Mouse (Mus musculus) cerebellum, postnatal 10 days (tissue): ENCODE results near the gene Ptbp3.
A peak's percentile ranks its signal among the peaks of the same experiment; 100 is the strongest.
"Not testable (repeated sequence)": the region's sequence is repeated elsewhere in the genome, so short reads cannot be mapped to it uniquely, and the experiment has no call there.

Source experiments
- DNase-seq, 2 experiments: peaks; one replicate each; pipeline ENCODE4 v3.0.0; 2021; ENCODE audit warnings: mixed read lengths in 2 of 2

The Ptbp3 gene

DNA sequence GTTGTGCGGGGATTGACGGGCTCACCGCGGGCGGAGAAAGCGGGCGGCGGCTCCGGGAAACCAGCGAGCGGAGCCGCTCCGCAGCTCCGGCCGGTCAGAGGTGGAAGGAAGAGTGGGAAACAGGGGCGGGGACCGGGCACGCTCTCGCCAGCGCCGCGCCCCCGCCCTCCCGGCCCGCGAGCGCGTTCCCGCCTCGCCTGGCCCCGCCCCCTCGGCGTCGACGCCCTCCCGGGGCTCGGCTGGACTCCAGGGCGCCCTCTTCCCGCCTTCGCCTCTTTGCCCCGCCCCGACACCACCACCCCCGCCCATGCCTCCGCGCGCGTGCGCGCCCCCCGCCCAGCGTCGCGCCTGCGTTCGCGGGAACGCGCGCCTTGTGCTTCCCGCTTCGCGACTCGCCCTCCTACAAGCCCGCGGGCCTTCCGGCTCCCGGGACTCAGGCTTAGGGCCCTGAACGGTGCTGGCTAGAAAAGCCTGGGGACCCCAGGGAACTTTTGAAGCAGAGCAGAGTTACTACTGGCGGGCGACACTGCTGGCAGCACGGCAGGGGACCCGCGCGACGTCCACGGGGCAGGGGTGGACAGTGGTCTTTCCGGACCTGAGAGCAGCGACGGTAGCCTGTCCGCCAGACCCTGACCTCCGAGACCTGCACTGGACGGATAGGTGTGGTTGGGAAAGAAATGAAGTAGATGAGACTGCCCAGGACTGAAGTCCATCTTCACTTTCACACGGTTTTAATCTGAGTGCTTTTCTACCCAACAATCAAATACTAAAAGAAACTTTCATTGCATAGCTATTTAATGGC lies at the start of gene Ptbp3:
TSS of gene Ptbp3 (minus strand) at position 190 of the 802 bp plus-strand sequence.
- peak; percentile 98 to 99 for DNase-seq

DNA sequence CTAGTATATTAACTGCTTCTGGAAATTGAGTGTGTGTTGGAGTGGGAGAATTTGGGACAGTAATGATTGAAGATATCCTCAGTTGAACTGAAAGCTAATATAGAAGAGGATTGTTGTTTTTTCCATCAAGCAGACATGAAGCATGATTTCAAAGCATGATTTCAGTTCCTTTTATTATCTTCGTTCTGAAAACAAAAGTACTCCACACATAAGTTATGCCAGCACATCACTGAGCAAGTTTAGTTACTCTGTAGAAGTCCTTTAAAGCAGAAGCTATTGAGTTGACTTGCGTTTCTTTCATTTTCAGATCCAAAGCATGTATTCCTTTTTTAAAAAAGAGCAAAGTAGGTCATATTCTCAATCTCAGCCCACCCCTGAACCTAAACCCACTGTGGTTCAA lies 47.4 kb upstream of the Ptbp3 start:
- DNase-seq = no peak

DNA sequence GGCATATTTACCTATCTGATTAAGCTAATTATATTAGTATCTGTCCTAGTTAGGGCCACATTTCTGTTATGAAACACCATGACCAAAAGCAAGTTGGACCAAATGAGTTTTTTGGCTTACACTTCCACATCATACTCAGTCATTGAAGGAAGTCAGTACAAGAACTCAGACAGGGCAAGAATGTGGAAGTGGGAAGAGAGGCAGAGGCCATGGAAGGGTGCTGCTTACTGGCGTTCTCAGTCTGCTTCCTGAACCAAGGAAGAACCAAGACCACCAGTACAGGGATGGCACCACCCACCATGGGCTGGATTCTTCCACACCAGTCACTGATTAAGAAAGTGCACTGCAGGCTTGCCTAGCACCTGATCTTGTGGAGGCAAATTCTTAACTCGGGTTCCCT lies 45.5 kb upstream of the Ptbp3 start:
- no peak for DNase-seq

GRCm38 (mm10) chr4:59587872-59588226 lies 38.7 kb upstream of the Ptbp3 start:
- DNase-seq = no peak

GRCm38 (mm10) chr4:59587215-59587871 lies 38.2 kb upstream of the Ptbp3 start:
- no peak for DNase-seq

GRCm38 (mm10) chr4:59585097-59585496 lies 35.9 kb upstream of the Ptbp3 start:
- peak; percentile 6 to 22 for DNase-seq

- peak; percentile 14 to 17 for DNase-seq
These were observed 33.0 kb upstream of the Ptbp3 start for GRCm38 (mm10) chr4:59582186-59582585.

- DNase-seq = peak; percentile 99
These were observed 32.4 kb upstream of the Ptbp3 start, which contains the start of gene Hsdl2 for GRCm38 (mm10) chr4:59581314-59582185. Hsdl2 (plus strand) TSS chr4:59581563.

- peak; percentile 64 to 65 for DNase-seq
These were observed 31.5 kb upstream of the Ptbp3 start for GRCm38 (mm10) chr4:59580495-59581281.

GRCm38 (mm10) chr4:59575184-59575958 lies 26.2 kb upstream of the Ptbp3 start:
- DNase-seq = no peak

- no peak for DNase-seq
These were observed 23.5 kb upstream of the Ptbp3 start for GRCm38 (mm10) chr4:59572521-59573118.

- DNase-seq = not testable (repeated sequence)
These were observed 21.4 kb upstream of the Ptbp3 start for GRCm38 (mm10) chr4:59570519-59570918.

- peak; percentile 85 to 91 for DNase-seq
These were observed 20.4 kb upstream of the Ptbp3 start for GRCm38 (mm10) chr4:59569538-59569937.

DNA sequence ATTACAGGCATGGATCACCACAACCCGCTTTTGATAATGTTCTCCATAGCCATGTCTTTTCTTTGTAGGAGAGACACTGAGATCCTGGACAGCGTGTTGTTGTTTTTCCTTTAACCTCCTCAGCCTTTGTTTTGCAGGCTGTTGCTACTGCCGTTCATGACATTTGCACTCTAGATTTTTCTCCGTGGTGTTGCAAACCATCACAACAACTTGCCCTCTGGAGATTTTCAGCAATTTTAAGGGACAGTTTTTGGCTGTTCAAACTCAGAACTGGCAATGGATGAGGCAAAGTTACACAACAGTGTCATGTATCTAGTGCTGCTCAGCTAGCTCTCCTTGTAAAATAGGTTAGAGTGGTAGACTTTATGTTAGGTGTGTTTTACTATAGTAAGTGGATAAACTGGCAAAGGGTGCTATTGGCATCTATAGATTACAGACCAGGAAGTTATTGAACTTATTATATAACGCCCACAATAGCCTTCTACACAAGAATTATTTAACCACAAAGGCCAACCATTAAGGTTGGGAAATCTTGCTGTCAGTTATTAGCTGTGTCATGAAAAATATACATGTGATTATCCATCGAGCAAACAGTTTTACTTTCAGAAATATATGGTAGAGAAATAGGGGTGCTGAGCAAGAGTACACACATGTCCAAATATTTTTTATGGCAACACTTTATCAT lies 18.6 kb upstream of the Ptbp3 start:
- DNase-seq = no peak

GRCm38 (mm10) chr4:59565571-59566188 lies 16.5 kb upstream of the Ptbp3 start:
- no peak for DNase-seq

GRCm38 (mm10) chr4:59564128-59564527 lies 15.0 kb upstream of the Ptbp3 start:
- no peak for DNase-seq

GRCm38 (mm10) chr4:59560141-59560540 lies 11.0 kb upstream of the Ptbp3 start:
- no peak for DNase-seq

DNA sequence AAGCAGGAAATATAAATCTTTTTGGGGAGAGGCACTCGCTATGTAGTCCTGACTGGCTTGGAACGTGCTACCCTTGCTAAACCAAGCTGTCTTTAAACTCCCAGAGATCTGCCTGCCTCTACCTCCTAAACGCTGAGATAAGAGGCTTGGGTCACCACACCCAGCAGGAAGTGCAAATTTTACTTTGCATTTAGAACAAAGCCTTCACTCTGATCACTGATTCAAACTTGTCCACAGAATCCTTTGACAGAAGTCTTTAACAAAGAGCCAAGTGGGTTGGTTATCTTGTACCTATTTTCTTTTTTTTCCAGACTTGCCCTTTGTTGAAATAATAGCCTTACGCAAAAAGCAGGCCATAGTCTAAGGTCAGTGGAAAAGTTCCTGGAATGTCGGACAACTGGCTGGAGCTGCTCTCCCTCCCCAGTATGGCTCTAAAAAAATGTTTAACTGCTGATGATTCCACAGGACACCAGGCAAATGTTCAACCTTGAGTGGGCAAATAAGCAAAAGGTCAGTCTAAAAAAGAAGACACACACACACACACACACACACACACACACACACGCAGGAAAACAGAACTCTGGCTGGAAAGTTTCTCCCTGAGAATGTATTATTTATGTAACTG lies 9.0 kb upstream of the Ptbp3 start:
- DNase-seq = no peak

DNA sequence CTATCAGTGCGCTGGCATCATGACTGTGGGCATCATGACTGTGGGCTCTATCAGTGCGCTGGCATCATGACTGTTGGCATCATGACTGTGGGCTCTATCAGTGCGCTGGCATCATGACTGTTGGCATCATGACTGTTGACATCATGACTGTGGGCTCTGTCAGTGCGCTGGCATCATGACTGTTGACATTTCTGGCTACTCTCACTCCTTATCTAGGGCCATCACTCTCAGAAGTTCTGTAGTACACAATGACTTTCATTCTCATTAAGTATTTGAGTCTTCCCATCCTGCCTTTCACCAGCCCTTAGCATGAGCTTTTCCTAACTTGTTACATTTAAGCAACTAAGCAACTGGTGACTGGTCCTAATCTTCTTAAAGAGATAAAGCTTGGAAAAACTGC lies 8.2 kb upstream of the Ptbp3 start:
- not testable (repeated sequence) for DNase-seq

DNA sequence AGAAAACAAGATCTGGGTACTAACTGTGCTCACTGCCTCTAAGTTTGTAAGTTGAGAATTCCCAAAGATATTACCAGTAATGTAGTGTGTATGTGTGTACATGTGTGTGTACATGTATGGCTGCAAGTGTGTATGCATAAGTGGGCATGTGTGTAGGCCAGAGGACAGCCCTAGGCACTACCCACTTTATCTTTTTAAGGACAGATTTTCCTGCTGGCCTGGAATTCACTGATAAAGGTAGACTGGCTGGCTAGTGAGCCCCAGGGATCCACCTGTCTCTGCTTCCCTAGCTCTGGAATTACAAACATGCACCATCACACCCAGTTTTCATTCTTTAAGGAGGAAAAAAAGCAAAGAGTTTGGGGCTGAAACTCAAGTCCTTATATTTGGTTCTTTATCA lies 6.0 kb upstream of the Ptbp3 start:
- DNase-seq = no peak
